Mouse (Mus musculus) ovary, postnatal 36 days (tissue): ENCODE data around the gene Lclat1.

ENCODE experiments used
- DNase-seq: peaks from one replicate; pipeline ENCODE4 v3.0.0; 2022; ENCODE audit warnings: low spot score, mixed read lengths

Gene Lclat1

DNA sequence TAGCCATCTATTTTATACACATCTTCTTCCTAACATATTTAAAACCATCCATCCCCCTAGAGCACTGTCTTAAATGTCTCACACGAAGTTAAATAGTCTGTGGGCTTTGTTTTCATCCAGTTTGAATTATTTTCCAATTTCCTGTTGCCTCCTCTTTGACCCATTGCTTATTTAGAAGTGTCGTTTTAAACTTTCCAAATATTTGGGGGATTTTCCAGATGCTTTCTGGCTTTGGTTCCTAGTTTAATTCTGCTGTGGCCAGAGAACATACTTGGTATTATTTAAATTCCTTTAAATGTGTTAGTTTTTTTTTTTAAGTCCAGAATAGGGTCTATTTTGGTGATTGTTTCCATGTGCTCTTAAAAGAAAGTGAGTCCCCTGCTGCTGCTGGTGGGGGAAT lies 176.5 kb downstream of the Lclat1 start:
- DNase-seq, result no peak
